Mouse (Mus musculus) lung, embryonic 16.5 days (tissue): ENCODE results near the gene Acot1. TPM values are rescaled to one million over a fixed set of nuclear protein-coding genes. Genes with fewer than 3 reads are reported as not detected.
"Not testable (repeated sequence)": the region's sequence is repeated elsewhere in the genome, so short reads cannot be mapped to it uniquely, and the experiment has no call there.

ENCODE experiments used
- ATAC-seq: fragments of 200-750 bp; cut with Nextera tagmentation; 2 replicates; pipeline ENCODE4 v1.8.0; 2017; ENCODE audit warnings: low read depth, mild to moderate bottlenecking, moderate library complexity
- H3K27ac ChIP-seq: fragments of 300-500 bp; sonication (generic); 2 replicates; pipeline ENCODE4 v1.5.1; 2014; ENCODE audit warnings: mild to moderate bottlenecking, control low read depth, low read length
- H3K27me3 ChIP-seq: fragments of 300-500 bp; sonication (generic); 2 replicates; pipeline ENCODE4 v1.6.1; 2014; ENCODE audit warnings: low read depth, low read length, mixed read lengths; ENCODE audit not compliant: control insufficient read depth, insufficient read depth
- H3K36me3 ChIP-seq: fragments of 300-500 bp; sonication (generic); 2 replicates; pipeline ENCODE4 v1.6.1; 2014; ENCODE audit warnings: low read length; ENCODE audit not compliant: control insufficient read depth, insufficient read depth
- H3K4me1 ChIP-seq: fragments of 300-500 bp; sonication (generic); replicated peaks from 2 replicates; pipeline ENCODE4 v1.6.1; 2014; ENCODE audit warnings: low read length, mixed read lengths; ENCODE audit not compliant: control insufficient read depth, insufficient read depth
- H3K4me2 ChIP-seq: fragments of 300-500 bp; sonication (generic); 2 replicates; pipeline ENCODE4 v1.6.1; 2014; ENCODE audit warnings: low read depth, low read length, control low read depth
- H3K4me3 ChIP-seq: fragments of 300-500 bp; sonication (generic); 2 replicates; pipeline ENCODE4 v1.5.1; 2014; ENCODE audit warnings: mild to moderate bottlenecking, low read length, control low read depth
- H3K9ac ChIP-seq: fragments of 300-500 bp; sonication (generic); 2 replicates; pipeline ENCODE4 v1.6.1; 2014; ENCODE audit warnings: low read length, control low read depth
- H3K9me3 ChIP-seq: fragments of 300-500 bp; sonication (generic); 2 replicates; pipeline ENCODE4 v1.6.1; 2016; ENCODE audit warnings: low read length; ENCODE audit not compliant: control insufficient read depth
- WGBS: fragments of 180-500 bp; shearing (Covaris S2); extraction: QIAGEN DNeasy Blood & Tissue Kit; methylation state at CpG from one replicate; pipeline ENCODE4 v1.1.7; 2014; 5-methylcytosine and 5-hydroxymethylcytosine counted together
- polyA plus RNA-seq: library from polyadenylated mRNA; unstranded; fragments of >200 nt; fragmentation: Nextera tagmentation; extraction: Ambion mirVana; gene quantifications from 2 replicates; pipeline ENCODE4 v1.2.1, GENCODE M21; 2015

Gene Acot1
- polyA plus RNA-seq, 1 experiment from 2014 or later, result 82.2 TPM

DNA sequence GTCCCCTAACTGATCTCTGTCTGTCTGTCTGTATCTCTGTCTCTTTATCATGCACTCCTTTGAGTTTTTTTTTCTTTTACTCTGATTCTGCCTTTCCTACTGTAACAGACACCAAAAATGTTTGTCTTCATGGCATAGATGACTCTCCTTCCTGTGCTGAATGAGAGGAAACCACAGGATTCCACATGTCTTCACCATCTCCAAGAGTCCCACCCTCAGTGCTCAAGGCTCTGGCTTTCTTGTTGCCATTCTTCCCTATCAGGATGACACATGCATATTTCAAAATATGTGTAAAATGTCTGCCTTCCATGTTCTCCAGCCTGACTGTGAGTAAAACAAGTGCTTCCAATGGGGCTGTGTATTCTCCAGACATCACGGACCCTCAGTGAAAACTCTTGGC is 37.6 kb downstream of the Acot1 start:
- Histone ChIP-seq H3K36me3 (no peaks in the 10 kb centered on the region), H3K9ac (no peak overlapping the region), H3K9me3 (0 out of 2 replicates have a peak, but pooled peaks cover 2% of the 10 kb centered on the region), H3K27me3 (no peaks in the 10 kb centered on the region), H3K27ac (no peak overlapping the region), H3K4me3 (no peak overlapping the region), H3K4me2 (no peak overlapping the region), H3K4me1 (no peaks in the 10 kb centered on the region)
- no peak for ATAC-seq
- 92% methylated on average over 1 of the region's 1 CpGs for WGBS

DNA sequence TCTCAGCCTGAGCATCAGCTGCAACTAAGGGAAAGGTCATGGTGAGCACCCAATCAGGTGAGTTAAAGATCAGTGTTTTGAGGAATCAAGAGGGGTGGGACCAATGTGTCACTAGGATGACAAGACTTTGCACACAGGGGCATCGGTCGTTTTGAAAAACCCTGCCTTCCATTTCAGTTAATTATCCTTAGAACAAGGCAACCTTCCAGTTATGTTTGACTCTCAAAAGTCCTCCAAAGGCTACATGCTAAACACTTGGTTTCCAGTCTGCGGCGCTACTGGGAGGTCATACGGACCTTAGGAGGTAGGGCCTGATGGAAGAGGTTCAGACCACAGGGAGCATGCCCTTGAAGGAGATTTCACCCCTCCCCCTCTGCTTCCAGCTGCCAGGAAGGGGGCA is 41.5 kb downstream of the Acot1 start:
- H3K4me2 ChIP-seq, H3K36me3 ChIP-seq, H3K4me1 ChIP-seq, H3K4me3 ChIP-seq, H3K27me3 ChIP-seq, H3K27ac ChIP-seq, H3K9me3 ChIP-seq, ATAC-seq, H3K9ac ChIP-seq: not testable (repeated sequence)
- WGBS, result 76% methylated on average over 5 of the region's 5 CpGs

DNA sequence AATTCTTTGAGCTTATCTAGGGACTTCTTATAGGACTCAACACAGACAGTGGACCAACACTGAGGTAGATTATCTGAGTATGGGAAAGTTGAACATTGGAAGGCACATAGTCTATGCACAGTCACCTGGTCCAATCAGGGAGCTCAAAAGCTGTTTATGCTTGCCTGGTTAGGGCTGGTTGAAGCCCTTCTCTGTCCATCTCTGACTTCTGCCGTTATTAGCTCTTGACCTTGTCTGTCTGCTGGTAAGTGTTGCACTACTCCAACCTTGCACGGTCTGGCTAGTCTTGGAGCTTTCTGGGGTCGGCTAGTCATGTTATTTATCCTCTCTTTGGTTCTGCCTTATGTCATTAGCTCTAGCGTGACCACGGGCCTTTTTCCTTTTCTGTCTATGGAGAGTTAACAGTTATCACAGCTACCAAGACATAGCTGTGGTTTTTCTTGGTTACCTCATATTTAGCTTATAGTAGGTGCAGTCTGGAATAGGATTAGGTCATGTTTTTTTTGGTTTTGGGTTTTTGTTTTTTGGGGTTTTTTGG is 42.7 kb downstream of the Acot1 start, which contains the start of gene Acot3:
Gene Acot3 (plus strand): TSS at position 208 of the 538 bp plus-strand sequence.
- Histone ChIP-seq H3K9me3 (0 out of 2 replicates have a peak, but pooled peaks cover 2% of the 10 kb centered on the region), H3K9ac (no peak within 1 kb of the TSS), H3K27ac (no peak within 1 kb of the TSS), H3K4me1 (peaks cover 6% of the 10 kb centered on the region; the same call in 1 of the 2 replicates), H3K4me3 (no peak within 1 kb of the TSS; the same call in 1 of the 2 replicates), H3K27me3 (peaks cover 2% of the 10 kb centered on the region; the same call in 1 of the 2 replicates), H3K4me2 (no peak within 1 kb of the TSS), H3K36me3 (no peaks in the 10 kb centered on the region)
- ATAC-seq, result no peak
- whole genome bisulfite sequencing, result 72% methylated on average over 5 of the region's 5 CpGs

DNA sequence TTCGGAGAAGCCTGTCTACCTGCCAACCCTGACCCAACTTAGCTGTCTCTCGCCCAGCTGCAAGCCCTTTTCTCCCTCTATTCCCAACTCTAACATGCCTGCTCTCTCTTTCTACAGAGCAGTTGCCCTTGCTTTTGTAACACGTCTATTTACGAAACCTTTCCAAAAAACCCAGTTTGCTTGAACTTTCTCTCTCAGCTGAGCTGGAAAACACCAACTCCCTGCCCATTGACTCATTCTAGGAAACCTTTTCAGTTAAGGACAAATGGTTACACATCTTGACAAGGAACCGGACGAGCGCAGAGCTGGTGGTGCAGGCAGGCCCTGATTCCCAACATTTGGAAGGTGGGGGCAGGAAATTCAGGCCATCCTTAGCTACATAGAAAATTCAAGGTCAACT is 43.3 kb downstream of the Acot1 start:
- Histone ChIP-seq H3K4me3 (no peak overlapping the region), H3K4me1 (peaks cover 6% of the 10 kb centered on the region; the same call in 1 of the 2 replicates), H3K4me2 (no peak overlapping the region), H3K9me3 (0 out of 2 replicates have a peak, but pooled peaks cover 2% of the 10 kb centered on the region), H3K9ac (no peak overlapping the region), H3K27ac (no peak overlapping the region), H3K27me3 (peaks cover 2% of the 10 kb centered on the region; the same call in 1 of the 2 replicates), H3K36me3 (no peaks in the 10 kb centered on the region)
- ATAC-seq, result no peak
- 76% methylated on average over 7 of the region's 7 CpGs for WGBS

DNA sequence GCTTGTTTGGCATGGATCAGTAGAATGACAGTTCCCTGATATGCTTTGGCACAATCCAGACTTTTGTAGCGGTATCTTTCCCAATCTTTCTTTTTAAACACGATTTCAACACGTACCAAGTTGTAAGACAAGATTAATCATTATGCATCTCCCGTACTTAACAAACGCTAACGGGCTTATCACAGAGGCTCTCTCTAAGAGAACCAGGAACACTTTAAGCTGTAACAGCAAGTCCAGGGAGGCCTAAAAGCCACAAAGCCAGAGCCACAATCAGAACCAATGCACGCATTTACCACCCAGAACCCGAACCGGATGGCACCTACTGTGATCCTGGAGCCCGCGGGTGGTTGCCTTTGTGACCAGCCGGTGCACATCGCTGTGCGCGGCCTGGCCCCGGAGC is 43.9 kb downstream of the Acot1 start:
- peak; percentile 34; the same call in 1 of the 2 replicates for ATAC-seq
- Histone ChIP-seq H3K36me3 (no peaks in the 10 kb centered on the region), H3K4me2 (peak overlapping the region; percentile 79), H3K27me3 (peaks cover 2% of the 10 kb centered on the region; the same call in 1 of the 2 replicates), H3K9ac (peak overlapping the region; percentile 51), H3K4me3 (peak overlapping the region; percentile 51), H3K4me1 (peaks cover 6% of the 10 kb centered on the region; the same call in 1 of the 2 replicates), H3K9me3 (0 out of 2 replicates have a peak, but pooled peaks cover 1% of the 10 kb centered on the region), H3K27ac (no peak overlapping the region)
- 6% methylated on average over 16 of the region's 16 CpGs for WGBS

DNA sequence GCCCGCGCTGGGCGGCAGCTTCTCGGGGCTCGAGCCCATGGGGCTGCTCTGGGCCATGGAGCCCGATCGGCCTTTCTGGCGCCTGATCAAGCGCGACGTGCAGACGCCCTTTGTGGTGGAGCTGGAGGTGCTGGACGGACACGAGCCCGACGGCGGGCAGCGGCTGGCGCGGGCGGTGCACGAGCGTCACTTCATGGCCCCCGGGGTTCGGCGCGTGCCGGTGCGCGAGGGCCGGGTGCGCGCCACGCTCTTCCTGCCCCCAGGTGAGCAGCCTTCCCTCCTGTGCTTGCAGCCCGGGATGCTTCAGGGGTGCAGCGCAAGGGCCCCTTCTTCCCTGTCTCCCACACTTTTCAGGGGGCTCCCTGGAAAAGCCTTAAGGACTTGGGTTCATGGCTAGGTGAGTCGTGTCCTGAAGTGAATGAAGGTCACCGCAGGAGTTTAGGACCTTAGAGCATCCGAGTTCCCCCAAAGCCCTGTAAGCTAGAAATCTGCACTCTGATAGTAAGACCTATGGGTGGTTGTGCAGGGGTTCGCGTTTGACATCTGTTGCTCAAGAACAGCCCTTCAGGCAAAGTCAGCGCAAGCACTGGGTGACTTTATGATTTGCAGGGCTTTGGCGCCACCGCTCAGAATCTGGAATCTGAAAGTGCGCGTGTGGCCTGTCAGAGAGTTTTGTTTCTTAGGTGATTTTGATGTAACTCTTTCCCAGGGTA is 44.5 kb downstream of the Acot1 start:
- H3K9ac ChIP-seq, result peak overlapping the region; percentile 51
- WGBS, result 2% methylated on average over 40 of the region's 46 CpGs

DNA sequence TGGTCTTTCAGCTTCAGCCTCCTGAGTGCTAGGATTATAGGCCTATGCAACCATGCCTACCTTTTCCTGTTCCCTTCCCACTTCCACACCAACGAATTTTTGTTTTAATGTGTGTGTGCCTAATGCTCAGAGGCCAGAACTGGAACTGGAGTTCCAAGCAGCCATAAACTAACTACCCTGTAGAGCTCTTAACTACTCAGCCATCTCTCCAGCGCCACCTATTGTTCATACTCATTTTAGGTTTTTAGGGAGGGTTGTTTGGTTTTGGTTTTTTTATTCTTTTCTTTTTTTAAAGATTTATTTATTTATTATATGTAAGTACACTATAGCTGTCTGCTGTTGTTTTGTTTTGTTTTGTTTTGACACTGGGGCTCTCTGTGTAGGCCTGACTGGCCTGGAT is 51.7 kb downstream of the Acot1 start:
- Histone ChIP-seq H3K27ac (no peak overlapping the region), H3K4me1 (no peaks in the 10 kb centered on the region)

More for the DNA sequence above, 44.5 kb downstream of the Acot1 start:
- Histone ChIP-seq H3K36me3 (no peaks in the 10 kb centered on the region), H3K4me2 (peak overlapping the region; percentile 79), H3K27ac (no peak overlapping the region), H3K4me1 (peaks cover 6% of the 10 kb centered on the region; the same call in 1 of the 2 replicates), H3K27me3 (peaks cover 2% of the 10 kb centered on the region; the same call in 1 of the 2 replicates), H3K4me3 (peak overlapping the region; percentile 51), H3K9me3 (no peaks in the 10 kb centered on the region)
- ATAC-seq, result peak; percentile 67; the same call in 1 of the 2 replicates

DNA sequence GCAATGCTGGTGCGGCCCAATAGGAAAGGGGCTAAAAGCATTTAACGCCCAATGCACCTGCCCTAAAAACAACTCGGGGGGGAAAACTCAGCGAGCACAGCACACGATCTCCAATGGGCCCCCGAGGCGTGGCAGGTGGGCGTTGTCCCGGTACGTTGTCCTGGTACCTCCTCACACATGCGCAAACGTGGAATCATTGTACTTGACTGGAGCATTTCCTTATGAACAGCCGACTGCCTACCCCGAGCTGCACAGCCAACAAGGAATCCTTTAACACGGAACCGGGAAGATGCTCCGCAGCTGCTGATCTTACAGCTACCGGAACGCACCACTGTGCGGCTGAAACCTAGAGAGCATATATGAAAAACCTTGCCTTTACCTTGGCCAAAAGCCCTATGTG is 53.0 kb downstream of the Acot1 start:
- Histone ChIP-seq H3K4me3 (no peak overlapping the region), H3K4me1 (no peaks in the 10 kb centered on the region), H3K9ac (no peak overlapping the region), H3K36me3 (no peaks in the 10 kb centered on the region), H3K9me3 (0 out of 2 replicates have a peak, but pooled peaks cover 3% of the 10 kb centered on the region), H3K27me3 (no peaks in the 10 kb centered on the region), H3K4me2 (no peak overlapping the region), H3K27ac (no peak overlapping the region)
- 90% methylated on average over 20 of the region's 20 CpGs for WGBS
- no peak for ATAC-seq

More for the DNA sequence above, 51.7 kb downstream of the Acot1 start:
- Histone ChIP-seq H3K9ac (no peak overlapping the region), H3K4me3 (no peak overlapping the region), H3K9me3 (0 out of 2 replicates have a peak, but pooled peaks cover 3% of the 10 kb centered on the region), H3K4me2 (no peak overlapping the region), H3K27me3 (no peaks in the 10 kb centered on the region), H3K36me3 (no peaks in the 10 kb centered on the region)
- WGBS, result 28% methylated on average over 2 of the region's 2 CpGs
- ATAC-seq, result no peak

DNA sequence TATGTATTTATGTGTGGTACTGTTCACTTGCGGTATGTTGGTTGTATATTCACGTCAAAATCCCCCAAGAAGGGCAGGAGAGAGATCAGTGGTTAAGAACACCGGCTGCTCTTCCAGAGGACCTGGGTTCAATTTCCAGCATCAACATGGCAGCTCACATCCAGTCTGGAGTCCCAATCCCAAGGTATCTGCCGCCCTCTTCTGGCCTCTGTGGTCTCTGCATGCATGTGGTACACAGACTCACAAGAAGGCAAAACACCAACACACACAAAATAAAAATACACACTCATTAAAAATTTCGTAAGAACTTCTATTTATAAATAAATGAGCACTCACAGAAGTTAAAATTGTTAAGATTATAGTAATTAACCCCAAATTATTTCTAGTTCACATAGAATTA is 53.9 kb downstream of the Acot1 start:
- no peak for ATAC-seq
- H3K36me3 ChIP-seq, result no peaks in the 10 kb centered on the region
- H3K9ac ChIP-seq, result no peak overlapping the region
- WGBS, result 63% methylated on average over 5 of the region's 5 CpGs
- no peak overlapping the region for H3K27ac ChIP-seq
- H3K4me3 ChIP-seq, result no peak overlapping the region
- no peaks in the 10 kb centered on the region for H3K4me1 ChIP-seq
- 0 out of 2 replicates have a peak, but pooled peaks cover 3% of the 10 kb centered on the region for H3K9me3 ChIP-seq
- H3K27me3 ChIP-seq, result peaks cover 4% of the 10 kb centered on the region
- no peak overlapping the region for H3K4me2 ChIP-seq
